Mouse (Mus musculus): ENCODE measurements at regions not wholly inside any gene's neighbourhood (a gene's known extent, or its start where the extent isn't known, plus 50 kb on each side); places are given as distances from the start of the nearest gene placed in this dataset.

DNA sequence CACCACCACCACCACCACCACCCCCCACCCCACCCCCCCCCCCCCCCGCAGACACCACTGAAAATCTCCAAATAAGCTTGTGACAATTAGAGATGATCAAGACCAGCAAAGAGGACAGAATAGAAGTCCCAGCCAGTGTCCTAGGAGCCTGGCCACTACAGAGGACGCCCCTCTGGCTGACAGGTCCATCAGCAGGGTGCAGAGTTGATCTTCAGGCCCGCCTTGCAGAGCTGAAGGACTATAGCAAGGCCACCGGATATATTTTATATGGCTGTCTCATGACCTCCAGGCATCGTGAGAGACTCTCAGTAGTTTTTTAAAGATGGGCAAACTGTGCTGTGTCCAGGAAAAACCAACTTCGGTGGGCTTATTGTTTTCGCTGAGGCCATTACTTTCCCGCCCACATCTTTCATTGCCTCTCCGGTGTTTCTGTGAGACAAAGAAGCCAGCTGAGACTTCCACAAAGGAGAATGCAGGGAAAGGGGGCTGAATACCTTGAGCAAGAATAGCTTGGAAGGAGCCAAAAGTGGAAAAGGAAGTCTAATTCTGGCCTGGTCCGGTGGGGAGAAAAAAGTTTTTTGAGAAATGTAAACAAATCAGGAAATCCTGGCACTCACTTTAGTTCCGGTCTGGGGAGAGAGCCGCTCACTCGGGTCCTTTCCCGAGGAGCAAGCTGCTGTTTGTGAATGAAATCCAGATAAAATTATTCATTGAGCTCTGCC, 69.7 kb upstream of the Prep start:
- TF ChIP-seq CTCF (IDR thresholded peaks at IDR 0.05; ENCODE audit: low read depth) (no peak), EP300 (IDR thresholded peaks at IDR 0.05; ENCODE audit: low read depth) (no peak)

All from liver, postnatal 0 days (tissue).